Mouse (Mus musculus) WW6 (cell line): Measurements from ENCODE around the gene Olfr316.
"Not testable (repeated sequence)": the region's sequence is repeated elsewhere in the genome, so short reads cannot be mapped to it uniquely, and the experiment has no call there.

ENCODE experiments used
- DNase-seq: peaks from one replicate; pipeline ENCODE4 v3.0.0-alpha.2; 2013; ENCODE audit warnings: low read depth, low spot score

Olfr316 gene

DNA sequence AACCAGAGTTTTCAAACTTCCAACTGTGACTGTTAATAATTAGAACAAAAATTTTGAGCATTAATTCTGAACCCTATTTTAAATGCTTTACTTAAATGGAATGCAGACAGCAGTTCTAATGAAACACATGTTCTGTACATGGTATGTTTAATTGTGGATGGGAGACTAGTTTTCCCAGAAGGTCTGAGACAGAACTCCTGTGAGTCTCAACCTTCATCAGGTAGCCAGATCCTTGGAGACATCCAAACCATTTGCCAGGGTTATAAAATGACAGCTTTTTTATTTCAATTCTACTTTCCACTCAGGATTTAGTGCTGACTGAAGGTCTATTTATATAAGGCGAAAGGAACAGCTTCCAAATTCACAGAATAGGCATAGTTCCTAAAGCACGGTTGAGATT lies at the start of gene Olfr316:
Gene Olfr316 (plus strand): TSS at position 301 of the 400 bp plus-strand sequence.
- no peak for DNase-seq

DNA sequence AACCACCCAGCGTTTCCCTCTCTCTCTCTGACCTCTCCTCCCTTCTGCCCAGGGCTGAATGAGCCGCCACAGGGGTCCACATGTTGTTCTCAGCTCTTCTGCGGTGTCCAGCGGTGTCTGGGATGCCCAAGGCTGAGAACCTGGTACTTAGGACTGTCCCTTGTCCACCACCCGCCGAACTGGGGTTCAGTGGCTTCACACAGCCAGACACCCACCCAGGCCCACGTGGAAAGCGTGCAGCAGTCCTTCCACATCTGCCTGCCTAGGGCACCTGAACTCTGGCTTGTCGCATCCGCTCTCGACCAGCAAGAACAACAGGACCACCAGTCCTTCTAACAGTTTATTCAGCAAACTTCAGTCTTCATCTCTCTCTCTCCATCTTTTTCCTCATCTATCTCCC lies 43.4 kb upstream of the Olfr316 start:
- DNase-seq = no peak

DNA sequence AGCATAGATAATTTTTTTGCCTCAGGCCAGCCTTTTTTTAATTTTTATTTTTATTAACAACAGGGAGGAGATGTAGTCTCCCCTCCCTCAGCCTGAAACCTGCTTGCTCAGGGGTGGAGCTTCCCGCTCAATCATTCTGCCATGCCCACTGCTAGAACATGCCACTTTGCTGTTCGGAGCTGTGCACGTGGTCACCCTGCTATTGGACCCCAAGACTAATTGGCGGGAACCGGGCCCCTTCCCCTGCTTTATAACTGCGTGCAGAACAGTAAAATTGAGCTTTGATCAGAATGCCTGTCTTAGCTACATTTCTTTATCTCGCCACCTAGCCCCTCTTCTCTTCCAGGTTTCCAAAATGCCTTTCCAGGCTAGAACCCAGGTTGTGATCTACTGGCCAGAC lies 34.8 kb upstream of the Olfr316 start:
- not testable (repeated sequence) for DNase-seq

DNA sequence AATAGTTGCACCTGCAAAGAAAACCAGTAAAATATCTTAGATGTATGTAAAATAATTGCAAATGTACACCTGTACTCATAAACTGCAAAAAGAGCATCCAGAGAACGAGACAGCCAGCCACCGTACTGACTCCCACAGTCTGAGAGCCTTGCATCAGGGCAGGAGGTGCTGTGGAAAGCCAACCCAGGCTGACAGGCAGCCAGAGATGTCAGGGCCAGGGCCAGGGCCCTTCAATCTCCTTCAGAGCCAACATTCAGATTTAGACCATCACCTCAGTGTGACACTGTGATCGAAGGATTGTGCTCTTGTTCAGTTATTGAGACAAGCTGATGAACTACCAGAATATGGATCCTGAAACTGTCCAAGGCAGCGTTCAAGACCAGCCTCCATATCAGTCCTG lies 32.8 kb upstream of the Olfr316 start:
- DNase-seq = no peak

DNA sequence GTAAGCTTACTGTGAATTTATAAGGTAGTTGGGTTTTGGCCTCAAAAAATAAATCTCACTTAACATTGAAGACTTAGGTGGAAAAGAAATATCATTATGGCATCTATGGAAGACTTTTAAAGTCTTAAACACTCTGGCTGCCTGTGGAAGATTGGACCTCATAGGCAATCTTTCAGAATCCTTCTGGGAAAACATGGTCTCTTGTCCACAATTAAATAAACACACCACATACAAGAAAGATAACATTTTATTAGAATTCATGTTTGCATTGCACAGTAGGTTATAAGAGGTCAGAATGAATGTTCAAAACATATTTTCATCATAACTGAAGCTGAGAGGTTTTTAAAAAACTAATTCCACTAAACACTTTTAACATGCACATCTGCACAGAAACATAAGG lies 28.6 kb upstream of the Olfr316 start, which contains the start of gene Olfr318:
Gene Olfr318 (minus strand): TSS at position 101 of the 400 bp plus-strand sequence.
- DNase-seq = no peak

DNA sequence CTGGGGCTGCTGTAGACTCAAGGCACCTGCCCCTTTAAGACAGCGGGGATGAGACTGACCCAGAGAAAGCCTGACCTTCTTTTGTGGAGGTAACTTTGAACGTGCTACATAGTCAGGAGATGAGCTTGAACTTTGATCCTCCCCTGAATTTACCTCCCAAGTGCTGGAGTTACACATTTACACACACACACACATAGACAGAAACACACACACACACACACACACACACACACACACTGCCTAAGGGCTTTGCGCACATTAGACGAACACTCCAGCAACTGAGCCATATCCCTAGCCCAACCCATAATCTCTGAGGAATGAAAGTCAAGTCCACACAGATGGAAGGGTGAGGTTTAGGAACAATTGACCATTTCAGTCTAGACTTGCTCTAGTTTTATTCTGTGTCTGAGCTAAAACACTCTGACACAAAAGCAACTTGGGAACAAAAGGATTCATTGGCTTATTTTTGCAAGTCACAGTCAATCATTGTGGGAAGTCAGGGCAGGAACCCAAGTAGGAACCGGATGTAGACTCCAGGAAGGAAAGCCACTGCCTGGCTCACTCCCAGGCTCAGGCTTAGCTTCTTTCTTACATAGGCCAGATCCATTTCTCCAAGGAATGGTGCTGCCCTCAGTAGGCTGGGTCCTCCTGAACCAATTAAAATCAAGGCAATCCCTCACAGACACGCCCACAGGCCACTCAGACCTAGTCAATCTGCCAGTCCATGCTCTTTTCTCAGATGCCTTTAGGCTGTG lies 24.5 kb upstream of the Olfr316 start:
- not testable (repeated sequence) for DNase-seq

DNA sequence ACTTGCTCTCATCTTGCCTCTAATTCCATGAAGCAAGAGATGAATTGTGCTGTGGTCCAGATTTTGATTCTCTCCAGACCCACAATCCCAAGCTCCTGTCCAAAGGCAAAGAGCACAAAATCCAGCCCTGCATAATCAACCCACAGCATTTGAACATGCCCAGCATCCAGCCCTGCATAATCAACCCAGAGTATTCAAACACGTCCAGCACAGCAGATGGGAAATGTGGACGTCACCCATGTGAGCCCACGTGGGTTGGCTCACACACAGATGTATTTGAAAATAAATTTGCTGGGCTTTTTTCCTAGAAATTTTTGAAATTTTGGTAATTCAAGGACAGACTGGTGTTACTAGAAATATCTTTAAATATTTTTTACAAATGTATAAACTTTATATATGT lies 19.2 kb upstream of the Olfr316 start:
- no peak for DNase-seq

DNA sequence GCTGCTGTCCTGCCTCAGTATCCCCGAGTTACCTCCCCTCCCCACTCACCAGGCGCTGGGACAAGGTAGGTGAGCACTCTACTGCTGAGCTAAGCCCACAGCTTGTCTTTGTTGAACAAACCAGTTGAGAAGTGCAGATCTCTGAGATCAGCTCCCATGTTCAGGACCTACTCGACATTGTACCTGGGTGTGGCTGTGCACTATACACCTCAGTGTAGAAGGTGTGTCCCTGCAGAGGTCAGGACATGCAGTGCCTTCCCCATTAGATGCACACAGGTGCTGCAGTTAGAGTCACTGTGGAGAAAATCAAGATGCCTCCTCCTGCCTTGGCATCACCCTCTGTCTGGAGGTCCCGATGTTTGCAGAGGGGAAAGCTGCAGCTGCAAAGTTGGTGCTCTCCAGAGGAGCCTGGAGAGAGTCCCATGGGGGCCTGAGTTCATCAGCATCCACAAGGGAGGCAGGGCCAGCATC lies 13.7 kb upstream of the Olfr316 start, which contains the start of gene Olfr317:
Gene Olfr317 (minus strand): TSS at position 421 of the 471 bp plus-strand sequence.
- no peak for DNase-seq

DNA sequence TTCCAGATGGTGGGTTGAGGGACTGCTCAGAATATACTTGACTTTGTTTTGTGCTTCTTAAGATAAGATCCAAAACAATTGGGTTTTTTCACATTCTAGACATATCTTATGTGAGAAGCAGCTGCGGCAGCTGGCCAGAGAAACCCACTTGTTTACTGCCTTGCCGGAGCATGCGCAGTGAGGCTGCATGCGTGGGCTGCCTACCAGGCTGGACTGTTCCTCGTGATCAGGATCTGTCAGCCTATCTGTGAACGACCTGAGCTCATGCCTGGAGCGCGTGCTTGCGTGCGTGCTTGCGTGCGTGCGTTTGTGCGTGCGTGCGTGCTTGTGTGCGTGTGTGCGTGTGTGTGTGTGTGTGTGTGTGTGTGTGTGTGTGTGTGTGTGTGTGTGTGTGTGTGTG lies 1.4 kb upstream of the Olfr316 start:
- not testable (repeated sequence) for DNase-seq

DNA sequence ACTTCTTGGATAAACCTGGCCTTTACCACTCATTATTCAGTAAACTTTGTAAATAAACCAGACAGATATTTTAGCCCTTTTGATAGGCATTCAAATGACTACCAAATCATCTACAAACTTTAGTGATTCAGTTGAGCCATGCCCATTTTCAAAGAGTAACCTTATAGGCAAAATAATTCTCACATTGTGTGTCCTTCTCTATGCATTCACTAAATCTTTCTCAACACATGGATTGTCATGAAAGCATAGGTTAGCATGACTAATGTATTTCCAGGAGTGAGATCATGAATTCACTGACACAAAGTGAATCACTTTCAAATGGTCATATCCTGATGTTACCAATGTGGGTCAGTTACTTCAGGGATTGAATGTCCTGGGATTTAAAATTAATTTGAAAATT lies 20.4 kb downstream of the Olfr316 start, which contains the start of gene Olfr315:
Gene Olfr315 (plus strand): TSS at position 301 of the 400 bp plus-strand sequence.
- no peak for DNase-seq

DNA sequence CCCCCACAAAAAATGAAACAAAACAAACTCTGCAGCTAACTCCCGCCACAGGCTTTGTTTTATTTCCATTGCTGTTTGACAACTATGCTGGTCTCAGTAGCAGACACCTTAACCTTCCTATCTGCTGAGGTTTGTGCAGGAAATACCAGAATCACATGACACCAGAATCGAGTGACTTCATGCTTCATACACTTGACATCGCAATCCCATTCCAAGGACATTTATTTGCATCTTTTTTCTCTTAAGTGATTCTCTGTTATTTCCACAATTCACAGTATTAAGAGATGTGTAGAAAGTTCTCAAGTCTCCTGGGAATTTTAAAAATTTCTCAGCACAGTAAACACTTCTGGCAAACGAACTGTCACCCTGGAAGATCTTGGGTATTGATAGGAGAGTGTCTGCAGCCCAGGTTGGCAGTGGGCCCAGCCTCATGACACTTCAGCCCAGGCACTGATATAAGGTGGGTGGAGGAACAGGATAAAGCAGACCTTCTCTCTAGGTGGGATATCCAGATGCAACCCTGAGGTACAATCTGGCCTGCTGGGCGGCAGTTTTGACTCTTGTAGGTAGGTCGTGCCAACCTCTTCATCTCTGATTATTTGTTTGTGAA lies 30.1 kb downstream of the Olfr316 start, which contains the start of gene Olfr314:
Gene Olfr314 (plus strand): TSS at position 473 of the 610 bp plus-strand sequence.
- DNase-seq = no peak

DNA sequence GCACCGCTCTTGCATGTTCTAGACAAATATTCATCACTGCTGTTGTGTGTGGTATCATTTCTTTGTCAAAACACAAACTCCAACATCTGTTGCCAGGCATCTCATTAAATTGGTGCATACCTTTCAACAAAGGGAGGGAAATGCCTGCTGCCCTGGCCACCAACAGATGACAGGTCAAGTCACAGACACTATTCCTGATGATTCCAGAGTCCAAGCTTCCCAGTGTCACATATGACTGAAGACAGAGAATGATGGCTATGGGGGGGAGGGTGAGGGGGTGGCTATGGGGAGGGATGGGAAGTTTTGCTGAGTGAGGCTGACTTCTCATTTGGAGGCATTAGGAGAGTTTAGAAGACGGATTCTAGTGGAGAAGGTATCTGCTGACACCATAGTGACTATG lies 31.6 kb downstream of the Olfr316 start:
- DNase-seq = no peak

DNA sequence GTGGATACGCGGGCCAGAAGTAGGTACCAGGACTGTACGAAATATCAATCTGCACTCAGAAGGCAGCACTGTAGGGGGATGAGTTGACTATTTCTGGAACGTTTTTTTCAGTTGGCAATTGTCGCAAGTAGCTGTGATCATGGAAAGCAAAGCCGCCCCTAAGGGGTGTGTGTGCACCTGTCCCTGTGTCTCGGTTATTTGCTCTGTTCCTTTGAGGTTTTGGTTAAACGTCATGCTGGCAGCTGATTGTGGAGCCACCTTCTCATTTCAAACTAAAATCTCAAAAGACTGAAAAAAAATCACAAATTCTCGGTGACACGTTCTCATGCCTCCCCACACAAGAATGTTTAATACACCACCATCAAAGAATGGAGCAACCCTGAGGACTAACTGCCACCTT lies 35.1 kb downstream of the Olfr316 start:
- no peak for DNase-seq

DNA sequence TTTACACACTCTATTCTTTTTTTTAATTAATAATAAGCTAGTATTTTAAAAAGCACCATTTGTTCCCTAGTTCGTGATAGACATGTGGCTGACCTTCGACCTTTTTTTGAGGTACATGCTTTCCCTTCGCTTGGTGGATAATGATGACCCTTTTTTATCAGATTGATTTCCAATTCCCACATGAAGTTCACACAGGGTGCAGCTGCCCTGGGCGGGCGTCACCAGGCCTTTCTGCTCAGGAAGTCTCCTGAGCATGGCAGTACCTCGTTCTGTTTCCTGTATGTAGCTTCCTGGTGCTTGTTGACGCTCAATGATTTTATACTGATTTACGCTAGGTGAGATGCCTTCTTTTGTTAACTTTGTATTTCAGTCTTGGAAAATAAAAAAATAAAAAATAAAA lies 35.8 kb downstream of the Olfr316 start:
- no peak for DNase-seq

DNA sequence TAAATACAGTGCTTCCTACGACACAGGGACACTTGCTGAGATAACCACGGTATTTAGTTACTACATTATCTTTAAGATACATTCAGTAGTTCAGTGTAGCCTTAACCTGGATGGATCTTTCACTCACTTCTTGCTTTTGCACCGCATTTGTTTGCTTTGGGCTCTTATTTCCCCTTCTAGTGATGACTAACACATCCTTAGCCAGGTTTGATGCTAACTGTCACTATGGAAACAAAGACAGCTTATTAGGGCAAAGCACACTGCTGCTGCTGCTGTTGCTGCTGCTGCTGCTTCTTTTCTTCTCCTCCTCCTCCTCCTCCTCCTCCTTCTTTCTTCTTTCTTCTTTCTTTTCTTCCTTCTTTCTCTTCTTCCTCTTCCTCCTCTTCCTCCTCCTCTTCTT lies 37.0 kb downstream of the Olfr316 start:
- DNase-seq = no peak

DNA sequence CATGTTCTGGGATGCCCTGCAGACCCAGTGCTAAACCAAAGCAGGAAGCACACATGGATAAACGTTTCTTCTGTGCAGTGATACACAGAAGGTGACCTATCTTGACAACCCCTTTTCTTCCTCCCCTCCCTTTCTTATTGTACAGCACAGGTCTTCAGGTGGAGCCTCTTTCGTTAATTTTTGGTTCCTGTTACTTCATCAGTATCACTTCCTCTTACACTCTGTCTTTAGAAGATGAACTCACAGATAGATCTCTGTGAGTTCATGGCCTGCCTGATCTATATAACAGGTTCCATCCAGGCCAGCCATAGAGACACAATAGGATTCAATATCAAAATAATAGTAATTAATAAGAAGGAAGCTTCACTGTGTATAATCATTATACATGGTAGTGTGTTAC lies 37.5 kb downstream of the Olfr316 start:
- no peak for DNase-seq

DNA sequence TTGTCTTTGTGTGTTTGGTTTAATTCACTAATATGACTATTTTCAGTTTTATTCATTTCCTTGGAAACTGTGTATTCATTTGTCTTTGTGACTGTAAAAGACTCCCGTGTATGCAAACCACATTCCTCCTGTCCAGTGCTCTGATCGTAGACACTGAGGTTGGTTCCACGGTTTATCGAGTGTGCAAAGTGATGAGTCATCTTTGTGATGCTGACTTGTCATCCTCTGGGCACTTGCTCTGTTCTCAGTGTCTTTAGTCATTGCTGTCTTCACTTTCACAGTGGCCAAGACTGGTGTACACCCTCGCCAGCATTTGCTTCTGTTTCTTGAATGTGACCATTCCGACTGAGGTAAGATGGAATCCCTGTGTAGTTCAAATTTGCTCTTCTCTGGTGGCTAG lies 38.1 kb downstream of the Olfr316 start:
- no peak for DNase-seq

DNA sequence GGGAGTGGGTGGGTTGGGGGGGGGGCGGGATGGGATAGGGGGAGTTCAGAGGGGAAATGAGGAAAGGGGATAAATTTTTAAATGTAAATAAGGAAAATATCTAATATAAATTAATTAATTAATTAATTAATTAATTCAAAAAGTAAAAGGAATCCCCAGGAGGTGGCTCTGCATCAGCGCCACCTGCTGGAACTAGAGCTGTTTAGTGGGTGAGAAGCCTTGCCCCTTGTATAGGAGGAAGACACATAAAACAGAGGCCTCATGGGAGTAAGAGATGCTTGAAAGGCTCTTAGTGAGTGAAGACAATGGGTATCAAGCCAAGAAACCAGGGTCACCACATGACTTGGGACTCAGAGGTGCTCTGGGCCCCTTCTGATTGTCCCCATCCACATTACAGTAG lies 43.3 kb downstream of the Olfr316 start:
- no peak for DNase-seq

DNA sequence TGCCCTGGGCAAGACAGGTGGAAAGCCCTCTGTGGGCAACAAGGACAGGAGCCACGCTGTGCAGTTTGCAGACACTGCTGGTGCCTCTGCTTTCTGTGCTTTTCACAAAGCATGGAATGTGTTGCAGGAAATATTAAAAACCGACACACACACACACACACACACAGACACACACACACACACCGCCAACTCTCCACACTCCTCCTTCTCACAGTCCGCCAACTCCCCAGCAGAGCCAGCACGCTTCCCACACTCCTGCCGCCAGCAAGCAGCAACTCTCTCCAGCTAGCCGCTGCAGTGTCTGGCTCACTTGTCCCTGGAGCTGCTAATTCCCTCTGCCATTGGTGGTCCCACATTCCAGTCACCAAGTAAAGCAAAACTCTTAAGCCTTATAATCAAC lies 44.3 kb downstream of the Olfr316 start:
- DNase-seq = no peak

DNA sequence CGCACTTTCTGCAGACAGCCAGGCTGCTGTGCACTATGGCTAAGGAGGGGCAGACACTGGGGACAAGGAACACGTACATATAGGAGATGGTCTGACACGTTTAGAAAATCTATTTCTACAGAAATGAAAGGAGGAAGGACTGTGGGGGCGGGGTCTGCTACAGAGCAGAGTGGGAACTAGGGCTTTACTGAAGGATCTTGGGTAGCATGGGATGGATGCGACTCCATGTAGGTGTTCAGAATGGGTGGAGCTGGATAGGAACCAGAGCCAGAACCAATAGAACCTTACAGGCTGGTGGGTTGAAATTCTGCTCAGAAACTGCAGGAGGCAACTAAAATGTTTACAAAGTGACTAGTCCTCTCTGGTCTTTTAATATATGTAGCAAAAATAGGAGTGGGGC lies 47.2 kb downstream of the Olfr316 start:
- no peak for DNase-seq

DNA sequence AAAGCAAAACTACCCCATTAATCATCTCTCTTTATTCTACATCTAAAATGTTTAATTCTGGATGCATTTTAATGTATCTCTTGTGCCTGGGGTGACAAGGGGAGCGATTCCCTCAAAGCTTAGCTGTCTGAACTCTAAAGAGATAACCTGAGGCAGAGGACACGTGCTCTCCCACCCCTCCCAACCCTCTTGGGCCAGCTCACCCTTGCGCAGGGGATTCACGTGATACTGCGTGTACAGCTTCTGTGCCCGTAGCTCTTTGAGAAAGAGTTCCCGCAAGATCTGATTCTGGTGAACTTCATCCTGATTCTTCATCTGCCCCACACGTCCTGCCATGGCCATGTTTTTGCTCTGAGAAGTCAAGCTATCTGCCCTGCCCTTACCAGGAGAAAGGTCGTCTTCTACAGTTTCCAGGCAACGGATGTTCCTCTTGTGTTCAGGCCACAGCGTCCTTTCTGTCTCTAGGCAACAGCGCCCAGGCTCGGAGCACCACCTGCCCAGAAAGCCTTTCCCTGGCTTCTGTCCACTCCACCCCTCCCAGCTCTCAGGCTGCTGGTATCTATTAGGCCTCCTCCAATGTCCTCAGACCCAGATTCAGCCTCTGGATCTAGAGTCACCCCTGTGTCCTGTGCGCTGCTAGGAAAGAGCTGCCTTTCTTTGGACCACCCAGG lies 49.2 kb downstream of the Olfr316 start, which contains the start of gene Fam183b:
Gene Fam183b (minus strand): TSS at position 403 of the 671 bp plus-strand sequence.
- peak; percentile 24 for DNase-seq

DNA sequence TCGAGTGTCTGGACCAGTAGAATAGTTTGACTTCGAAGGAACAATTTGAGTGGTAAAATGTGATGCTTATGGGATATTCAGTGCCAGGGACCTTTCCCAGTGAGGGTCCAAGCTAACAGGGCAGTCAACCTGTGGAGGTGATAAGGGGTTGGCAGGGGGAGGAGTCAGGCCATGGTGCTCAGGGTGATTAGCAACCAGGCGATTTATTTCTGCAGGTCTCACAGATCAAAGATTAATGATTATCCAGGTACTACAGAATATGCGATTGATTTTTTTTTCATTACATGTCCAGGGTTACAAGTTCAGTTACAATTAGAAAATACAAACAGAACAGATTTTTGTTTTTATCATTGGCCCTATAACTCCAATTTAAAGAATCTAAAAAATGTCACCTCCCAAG lies 51.3 kb downstream of the Olfr316 start:
- DNase-seq = no peak
